Mouse (Mus musculus) hindbrain, embryonic 15.5 days (tissue): Measurements from ENCODE around the gene Rnf145. TPM values are rescaled to one million over a fixed set of nuclear protein-coding genes. Genes with fewer than 3 reads are reported as not detected.

Source experiments
- ATAC-seq: fragments of 200-750 bp; cut with Nextera tagmentation; 2 replicates; pipeline ENCODE4 v1.8.0; 2017; ENCODE audit warnings: low read depth, moderate number of reproducible peaks, moderate TSS enrichment; ENCODE audit not compliant: low FRiP score
- H3K27ac ChIP-seq: fragments of 300-500 bp; sonication (generic); replicated peaks from 2 replicates; pipeline ENCODE4 v1.5.1; 2015; ENCODE audit warnings: mild to moderate bottlenecking, inconsistent platforms
- H3K27me3 ChIP-seq: fragments of 300-500 bp; sonication (generic); 2 replicates; pipeline ENCODE4 v1.6.1; 2015; ENCODE audit warnings: control low read depth, inconsistent platforms
- H3K36me3 ChIP-seq: fragments of 300-500 bp; sonication (generic); 2 replicates; pipeline ENCODE4 v1.6.1; 2015; ENCODE audit warnings: control low read depth, inconsistent platforms
- H3K4me1 ChIP-seq: fragments of 300-500 bp; sonication (generic); replicated peaks from 2 replicates; pipeline ENCODE4 v1.6.1; 2015; ENCODE audit warnings: control low read depth, inconsistent platforms
- H3K4me2 ChIP-seq: fragments of 300-500 bp; sonication (generic); 2 replicates; pipeline ENCODE4 v1.6.1; 2015; ENCODE audit warnings: moderate library complexity, mild to moderate bottlenecking, inconsistent platforms
- H3K4me3 ChIP-seq: fragments of 300-500 bp; sonication (generic); 2 replicates; pipeline ENCODE4 v1.5.1; 2015; ENCODE audit warnings: mild to moderate bottlenecking, inconsistent platforms
- H3K9ac ChIP-seq: fragments of 300-500 bp; sonication (generic); 2 replicates; pipeline ENCODE4 v1.6.1; 2015; ENCODE audit warnings: inconsistent platforms
- H3K9me3 ChIP-seq: fragments of 300-500 bp; sonication (generic); 2 replicates; pipeline ENCODE4 v1.6.1; 2016; ENCODE audit warnings: control low read depth, inconsistent platforms
- WGBS: fragments of 180-500 bp; shearing (Covaris S2); methylation state at CpG from one replicate; pipeline ENCODE4 v1.1.7; 2015; 5-methylcytosine and 5-hydroxymethylcytosine counted together
- polyA plus RNA-seq: library from polyadenylated mRNA; unstranded; fragments of >200 nt; fragmentation: Nextera tagmentation; extraction: Ambion mirVana; gene quantifications from 2 replicates; pipeline ENCODE4 v1.2.1, GENCODE M21; 2015

Gene Rnf145
- 119 TPM in 2 replicates for polyA plus RNA-seq

DNA sequence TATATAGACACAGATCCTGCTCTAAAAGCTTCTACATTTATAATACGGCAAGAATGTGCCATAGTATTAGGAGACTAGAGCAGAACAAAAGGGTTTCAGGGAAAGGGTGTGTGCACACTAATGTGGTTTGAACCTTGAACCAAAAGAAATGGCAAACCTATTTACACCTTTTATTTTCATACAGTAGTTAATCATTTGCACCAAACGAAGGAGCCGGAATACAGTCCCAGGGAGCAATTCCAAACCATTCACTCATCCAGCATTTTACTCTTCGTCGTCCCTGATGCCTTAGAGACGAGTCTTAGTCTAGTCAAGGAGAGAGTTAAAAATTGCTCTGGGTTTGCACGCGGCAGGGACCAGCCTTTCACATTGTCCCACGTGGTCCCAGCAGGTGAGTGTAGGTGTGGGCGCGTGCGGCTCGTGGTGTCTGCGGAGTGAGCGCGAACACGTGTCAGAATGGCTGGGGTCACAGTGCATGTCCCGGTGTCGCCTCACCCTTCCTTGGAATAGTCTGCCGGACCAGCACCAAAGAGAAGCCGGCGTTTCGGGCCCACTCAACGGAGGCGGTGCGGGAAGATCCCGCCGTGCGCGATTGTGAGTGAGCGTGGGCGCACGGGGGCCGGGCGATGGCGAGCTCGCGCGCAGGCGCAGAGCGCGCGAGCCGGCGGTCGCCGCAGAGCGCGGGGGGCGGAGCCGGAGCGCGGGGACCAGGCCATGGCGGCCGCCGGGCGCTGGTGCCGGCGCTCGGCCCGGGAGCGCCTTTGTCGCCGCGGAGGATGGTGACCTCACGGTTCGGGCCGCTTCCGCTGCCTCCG, at the start of gene Rnf145:
Gene Rnf145, plus strand, starts transcription at position 684 of the 815 bp plus-strand sequence.
- Histone ChIP-seq H3K9ac (peak within 1 kb of the TSS; percentile 75), H3K4me1 (peaks cover 34% of the 10 kb centered on the region), H3K27ac (peak within 1 kb of the TSS; percentile 93), H3K4me3 (peak within 1 kb of the TSS; percentile 65), H3K9me3 (no peaks in the 10 kb centered on the region), H3K36me3 (no peaks in the 10 kb centered on the region), H3K4me2 (peak within 1 kb of the TSS; percentile 62), H3K27me3 (no peaks in the 10 kb centered on the region)
- under 1% methylated on average over 67 of the region's 70 CpGs for WGBS
- ATAC-seq: peak; percentile 92

DNA sequence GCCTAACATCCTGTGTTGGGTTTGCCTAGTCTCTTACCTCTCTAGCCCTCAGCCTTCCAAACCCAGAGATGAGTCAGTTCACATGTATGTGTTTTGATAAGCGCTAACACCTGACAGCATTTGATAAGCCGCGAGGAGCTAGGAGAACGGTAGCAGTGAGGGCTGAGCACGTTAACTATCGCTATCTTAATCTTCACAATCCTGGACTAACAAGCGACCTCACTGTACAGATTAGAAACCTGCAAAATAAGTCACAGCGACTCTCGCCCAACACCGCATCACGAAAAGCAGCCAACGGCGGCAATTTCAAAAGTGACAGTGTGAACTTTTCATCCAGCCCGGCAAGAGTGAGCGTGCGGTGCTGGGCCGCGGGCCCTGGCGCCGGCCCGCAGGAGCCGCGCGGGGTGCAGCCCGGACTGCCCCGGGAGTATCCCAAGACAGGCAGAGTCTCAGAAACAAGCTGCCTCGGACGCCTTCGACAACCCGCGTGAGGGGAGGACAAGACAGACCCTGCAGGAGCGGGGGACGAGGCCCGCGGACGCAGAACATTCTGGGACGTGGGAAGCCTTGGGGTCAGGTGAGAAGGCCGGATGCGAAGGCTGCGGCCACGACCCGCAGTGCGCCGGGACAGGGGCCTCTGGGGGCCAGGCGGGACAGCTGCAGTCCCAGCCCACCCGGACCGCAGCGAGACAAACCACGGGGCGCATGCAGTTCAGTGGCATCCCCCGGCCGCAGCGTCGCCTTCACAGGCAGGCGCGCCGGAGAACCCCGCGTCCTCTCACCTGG, 48.9 kb upstream of the Rnf145 start:
- no peaks in the 10 kb centered on the region for H3K9me3 ChIP-seq
- H3K27ac ChIP-seq: peak overlapping the region; percentile 85
- H3K9ac ChIP-seq: peak overlapping the region; percentile 88
- WGBS: 1% methylated on average over 59 of the region's 59 CpGs
- H3K4me3 ChIP-seq: peak overlapping the region; percentile 88
- H3K27me3 ChIP-seq: no peaks in the 10 kb centered on the region
- peaks cover 9% of the 10 kb centered on the region for H3K36me3 ChIP-seq
- H3K4me2 ChIP-seq: peak overlapping the region; percentile 81
- peaks cover 21% of the 10 kb centered on the region for H3K4me1 ChIP-seq
- ATAC-seq: peak; percentile 86

DNA sequence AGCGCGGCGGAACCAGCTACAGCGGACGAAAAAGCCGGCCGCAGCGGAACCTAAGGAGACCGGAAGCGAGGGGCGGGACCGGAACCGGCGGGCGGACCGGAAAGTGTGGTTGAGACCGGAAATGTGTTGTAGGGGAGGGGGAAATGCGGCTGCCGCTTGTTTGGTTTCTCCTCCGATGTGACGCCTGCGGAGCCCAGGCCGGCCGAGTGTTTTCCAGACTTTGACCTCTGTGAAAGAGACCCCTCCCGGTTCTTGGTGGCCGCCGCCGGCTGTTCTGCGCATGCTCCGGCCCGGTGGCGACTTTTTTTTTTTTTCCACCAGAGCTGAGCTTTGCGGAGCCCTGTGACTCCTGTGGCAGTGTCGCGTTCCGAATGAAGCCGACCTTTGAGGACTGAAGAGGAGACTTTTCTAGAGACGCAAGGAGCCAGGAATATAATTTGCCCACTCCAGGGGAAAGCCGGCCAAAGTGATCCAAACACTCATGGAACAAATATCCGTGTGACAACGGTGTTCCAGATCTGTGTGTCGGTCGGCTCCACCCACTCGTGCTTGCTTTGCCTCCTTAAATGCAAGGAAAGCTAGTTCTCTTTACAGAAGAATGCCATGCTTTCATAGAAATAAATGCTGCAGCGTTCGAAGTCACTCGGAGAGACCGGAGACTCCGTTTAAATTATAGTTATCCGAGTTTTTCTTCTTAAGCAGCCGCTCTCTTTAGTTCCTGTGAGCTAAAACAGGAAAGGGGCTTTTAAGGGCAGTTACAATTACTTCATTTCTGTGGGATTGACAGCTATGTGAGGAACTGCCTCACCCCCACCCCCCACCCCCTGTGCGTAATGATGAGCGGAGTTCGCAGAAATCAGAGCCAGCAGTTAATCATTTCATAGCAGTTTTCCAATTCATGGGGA, 48.1 kb upstream of the Rnf145 start, which contains the start of gene Ublcp1:
Gene Ublcp1, minus strand, starts transcription at position 67 of the 905 bp plus-strand sequence.
- Histone ChIP-seq H3K27me3 (no peaks in the 10 kb centered on the region), H3K4me1 (peaks cover 21% of the 10 kb centered on the region), H3K9me3 (no peaks in the 10 kb centered on the region), H3K9ac (peak within 1 kb of the TSS; percentile 88), H3K4me2 (peak within 1 kb of the TSS; percentile 81), H3K4me3 (peak within 1 kb of the TSS; percentile 88), H3K36me3 (peaks cover 3% of the 10 kb centered on the region; the same call in 1 of the 2 replicates), H3K27ac (peak within 1 kb of the TSS; percentile 85)
- WGBS: under 1% methylated on average over 54 of the region's 54 CpGs
- peak; percentile 96 for ATAC-seq

DNA sequence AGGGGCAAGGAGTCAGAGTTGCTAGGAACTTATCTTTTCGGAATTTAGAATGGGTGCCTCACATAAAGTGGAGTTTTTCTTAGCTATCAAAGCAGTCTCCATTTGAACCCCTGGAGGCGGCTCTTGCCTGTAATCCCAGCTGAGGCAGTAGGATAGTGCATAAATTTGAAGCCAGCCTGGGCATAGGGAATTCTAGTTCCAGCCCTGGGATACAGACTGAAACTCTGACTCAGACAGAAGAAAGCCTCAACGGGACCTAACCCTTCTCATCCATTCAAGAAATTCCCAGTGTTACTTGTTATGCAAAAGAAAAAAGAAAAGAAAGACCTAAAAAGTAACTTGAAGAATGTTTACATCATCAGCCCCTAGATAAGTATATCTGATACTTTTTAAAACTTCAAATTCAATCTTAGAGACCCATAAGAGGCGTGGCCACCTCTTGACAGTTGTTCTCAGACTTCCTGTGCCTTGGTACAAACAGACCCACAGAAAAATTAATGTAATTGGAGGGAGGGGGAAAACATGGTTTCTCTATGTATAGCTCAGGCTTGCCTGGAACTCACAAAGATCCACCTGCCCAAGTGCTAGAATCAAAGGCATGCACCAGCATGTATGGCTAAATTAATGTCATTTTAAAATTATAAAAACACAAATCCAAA, 47.3 kb upstream of the Rnf145 start:
- H3K27ac ChIP-seq: peak overlapping the region; percentile 85
- peak overlapping the region; percentile 88 for H3K9ac ChIP-seq
- no peaks in the 10 kb centered on the region for H3K9me3 ChIP-seq
- WGBS: 25% methylated on average over 4 of the region's 4 CpGs
- no peaks in the 10 kb centered on the region for H3K36me3 ChIP-seq
- H3K4me1 ChIP-seq: peaks cover 21% of the 10 kb centered on the region
- H3K4me2 ChIP-seq: peak overlapping the region; percentile 81
- ATAC-seq: no peak
- H3K27me3 ChIP-seq: no peaks in the 10 kb centered on the region
- H3K4me3 ChIP-seq: peak overlapping the region; percentile 88

DNA sequence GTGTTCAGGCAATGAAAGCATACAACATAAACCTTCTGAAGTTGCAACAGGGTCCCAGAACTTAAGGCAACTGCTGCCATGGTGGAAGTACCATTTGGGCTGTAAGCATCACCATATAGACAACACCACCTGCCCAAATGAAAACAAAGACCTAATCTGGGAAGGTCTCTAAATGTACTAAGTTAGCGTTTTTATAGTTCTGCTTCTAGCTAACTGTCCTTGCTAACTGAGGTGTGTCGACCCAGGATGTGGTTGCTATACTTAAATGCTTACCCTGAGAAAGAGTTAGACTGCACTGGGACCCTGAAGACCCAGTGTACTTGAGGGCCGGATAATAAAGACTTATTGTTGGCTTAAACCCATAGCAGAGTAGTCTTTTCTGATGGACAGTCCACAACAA, 43.3 kb upstream of the Rnf145 start:
- no peak overlapping the region for H3K4me3 ChIP-seq
- H3K4me2 ChIP-seq: no peak overlapping the region
- H3K27ac ChIP-seq: no peak overlapping the region
- no peaks in the 10 kb centered on the region for H3K36me3 ChIP-seq
- H3K9me3 ChIP-seq: no peaks in the 10 kb centered on the region
- H3K4me1 ChIP-seq: peaks cover 10% of the 10 kb centered on the region
- no peak for ATAC-seq
- no peak overlapping the region for H3K9ac ChIP-seq
- 77% methylated on average over 3 of the region's 3 CpGs for WGBS
- H3K27me3 ChIP-seq: no peaks in the 10 kb centered on the region

DNA sequence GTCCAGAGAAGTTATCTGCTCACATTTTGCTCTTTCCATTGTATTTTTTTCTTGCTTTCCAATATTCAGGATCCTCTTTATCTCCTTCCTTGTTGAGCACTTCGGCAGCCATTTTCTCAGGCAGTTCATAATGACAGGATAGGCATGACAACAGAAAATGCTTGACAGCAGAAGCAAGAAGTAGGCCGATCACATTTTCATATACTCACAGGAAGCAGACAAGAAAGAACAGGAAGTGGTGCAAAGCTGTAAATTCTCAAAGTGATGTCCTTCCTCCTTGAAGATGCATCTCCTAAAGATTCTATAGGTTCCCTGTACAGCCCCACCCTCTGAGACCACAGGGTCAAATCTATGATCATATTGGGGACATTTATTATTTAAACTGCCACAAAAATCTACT, 42.3 kb upstream of the Rnf145 start:
- Histone ChIP-seq H3K4me2 (no peak overlapping the region), H3K4me3 (no peak overlapping the region), H3K9me3 (no peaks in the 10 kb centered on the region), H3K27ac (no peak overlapping the region), H3K4me1 (peaks cover 4% of the 10 kb centered on the region), H3K9ac (no peak overlapping the region), H3K27me3 (no peaks in the 10 kb centered on the region), H3K36me3 (no peaks in the 10 kb centered on the region)
- WGBS: 93% methylated on average over 2 of the region's 2 CpGs
- ATAC-seq: no peak

DNA sequence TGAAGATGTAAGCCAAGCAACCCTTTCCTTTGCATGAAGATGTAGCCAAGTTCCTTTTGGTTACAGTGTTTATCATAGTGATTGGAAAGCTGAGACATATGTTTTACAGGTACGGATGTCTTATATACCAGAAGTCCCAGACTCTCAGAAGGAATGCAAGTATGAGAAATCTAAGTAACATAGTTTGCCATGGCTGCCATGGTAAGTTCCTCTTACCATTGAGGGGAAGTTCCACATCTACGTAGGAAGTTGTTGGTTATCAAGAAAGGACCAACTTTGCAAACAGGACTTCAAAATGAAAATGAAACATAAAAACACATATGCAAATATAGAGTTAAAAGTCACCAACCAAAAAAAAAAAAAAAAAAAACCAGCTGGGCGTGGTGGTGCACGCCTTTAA, 40.4 kb upstream of the Rnf145 start:
- ATAC-seq: no peak
- WGBS: 92% methylated on average over 4 of the region's 4 CpGs
- Histone ChIP-seq H3K4me2 (no peak overlapping the region), H3K9me3 (no peaks in the 10 kb centered on the region), H3K9ac (no peak overlapping the region), H3K4me1 (no peaks in the 10 kb centered on the region), H3K27ac (no peak overlapping the region), H3K36me3 (no peaks in the 10 kb centered on the region), H3K27me3 (no peaks in the 10 kb centered on the region), H3K4me3 (no peak overlapping the region)

DNA sequence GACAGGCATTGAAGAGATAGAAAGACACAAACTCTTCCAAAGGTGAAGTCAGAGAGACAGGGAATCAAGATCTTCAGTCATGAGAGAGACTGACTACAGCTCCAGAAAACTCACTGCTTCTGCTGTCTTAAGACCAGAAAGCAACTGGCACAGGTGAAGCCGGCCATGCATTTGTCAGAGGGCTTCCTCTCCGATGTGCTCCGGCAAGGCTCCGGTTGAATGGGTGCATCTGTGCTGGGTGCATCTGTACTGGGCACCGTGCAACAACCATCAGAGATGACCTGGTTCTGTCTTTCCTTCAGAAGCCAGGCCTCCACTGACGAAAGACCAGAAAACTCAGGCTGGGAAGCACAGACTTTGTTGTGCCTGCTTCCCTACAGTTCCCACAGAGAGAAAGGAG, 38.5 kb upstream of the Rnf145 start:
- no peaks in the 10 kb centered on the region for H3K9me3 ChIP-seq
- H3K4me3 ChIP-seq: no peak overlapping the region
- no peak overlapping the region for H3K4me2 ChIP-seq
- ATAC-seq: no peak
- H3K36me3 ChIP-seq: no peaks in the 10 kb centered on the region
- WGBS: 91% methylated on average over 6 of the region's 6 CpGs
- H3K4me1 ChIP-seq: no peaks in the 10 kb centered on the region
- no peak overlapping the region for H3K27ac ChIP-seq
- H3K27me3 ChIP-seq: no peaks in the 10 kb centered on the region
- no peak overlapping the region for H3K9ac ChIP-seq

DNA sequence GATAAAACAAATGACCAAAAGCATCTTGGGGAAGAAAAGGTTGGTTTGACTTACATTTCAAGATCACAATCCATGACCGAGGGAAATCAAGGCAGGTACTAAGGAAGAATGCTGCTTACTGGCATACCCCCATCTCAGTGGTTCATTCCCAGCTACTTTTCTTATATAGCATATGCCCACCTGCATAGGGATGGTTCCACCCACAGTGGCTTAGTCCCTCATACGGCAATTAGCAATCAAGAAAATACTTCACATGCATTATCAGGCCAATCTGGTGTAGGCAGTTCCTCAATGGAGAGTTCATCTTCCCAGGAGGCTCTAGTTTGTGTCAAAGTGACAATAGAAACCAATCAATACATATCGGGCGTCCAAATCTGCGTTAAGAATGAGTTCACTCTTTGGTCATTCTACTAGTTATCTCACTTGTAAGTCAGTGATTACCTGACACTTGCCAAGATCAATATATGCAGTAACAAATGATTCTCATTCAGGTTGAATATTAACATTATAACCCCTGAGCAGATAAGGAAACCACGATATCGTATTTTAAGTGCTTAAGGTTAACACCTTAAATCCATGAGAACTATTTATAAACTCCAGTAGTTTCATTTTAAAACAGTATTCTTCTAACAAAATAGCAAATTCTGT, 33.6 kb upstream of the Rnf145 start:
- Histone ChIP-seq H3K4me2 (no peak overlapping the region), H3K9me3 (no peaks in the 10 kb centered on the region), H3K4me1 (no peaks in the 10 kb centered on the region), H3K27me3 (no peaks in the 10 kb centered on the region), H3K36me3 (no peaks in the 10 kb centered on the region), H3K9ac (no peak overlapping the region), H3K27ac (no peak overlapping the region), H3K4me3 (no peak overlapping the region)
- ATAC-seq: no peak
- 88% methylated on average over 7 of the region's 7 CpGs for WGBS

DNA sequence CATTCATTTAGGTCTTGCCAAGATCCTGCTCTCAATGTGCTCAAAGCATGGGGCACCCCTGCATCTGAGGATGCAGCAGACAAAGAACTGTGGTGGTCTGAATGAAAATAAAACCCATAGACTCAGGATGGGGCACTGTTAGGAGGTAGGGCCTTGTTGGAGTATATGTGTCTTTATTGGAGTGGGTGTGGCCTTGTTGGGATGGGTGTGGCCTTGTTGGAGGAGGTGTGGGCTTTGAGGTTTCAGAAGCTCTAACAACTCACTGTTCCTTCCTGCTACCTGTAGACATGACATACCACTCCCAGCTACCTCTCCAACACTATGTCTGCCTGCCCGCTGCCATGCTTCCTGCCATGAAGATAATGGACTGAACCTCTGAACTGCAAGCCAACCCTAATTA, 29.6 kb upstream of the Rnf145 start:
- no peak for ATAC-seq
- Histone ChIP-seq H3K27me3 (no peaks in the 10 kb centered on the region), H3K4me2 (no peak overlapping the region), H3K4me1 (no peaks in the 10 kb centered on the region), H3K27ac (no peak overlapping the region), H3K4me3 (no peak overlapping the region), H3K9ac (no peak overlapping the region), H3K36me3 (no peaks in the 10 kb centered on the region), H3K9me3 (no peaks in the 10 kb centered on the region)
- 96% methylated on average over 1 of the region's 1 CpGs for WGBS
